Mouse (Mus musculus) effector memory CD4-positive, alpha-beta T cell, adult 5 months (primary cell): ENCODE data around the gene Vmn1r15. TPM values are rescaled to one million over a fixed set of nuclear protein-coding genes. Genes with fewer than 3 reads are reported as not detected.

Experiments
- polyA plus RNA-seq: library from polyadenylated mRNA; unstranded; fragments of 100-300 nt; shearing (Covaris generic); gene quantifications from one replicate; pipeline ENCODE4 v1.2.1, GENCODE M21; 2017

Vmn1r15 gene
- polyA plus RNA-seq: not detected

GRCm38 (mm10) chr6:57257652-57258051 is at the start of gene Vmn1r15:
TSS of gene Vmn1r15 (plus strand) at chr6:57257952.

DNA sequence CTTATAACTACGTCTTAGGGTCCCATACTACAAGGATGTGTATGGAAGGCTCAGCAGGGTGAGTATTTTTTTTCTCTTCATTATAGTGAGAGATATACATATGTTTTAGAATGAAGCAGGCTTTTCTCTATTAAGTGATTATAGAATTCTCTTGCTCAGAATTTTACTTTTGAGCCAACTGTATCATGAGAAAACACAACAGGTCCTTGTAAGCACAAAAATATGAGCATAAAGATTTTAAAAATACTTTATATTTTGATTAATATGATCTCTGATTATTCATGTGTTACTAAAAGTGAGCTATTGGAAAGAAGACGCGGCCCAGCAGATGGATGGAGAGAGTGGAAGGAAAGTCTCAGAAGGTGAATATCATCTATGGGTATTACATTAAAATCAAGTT is 26.4 kb upstream of the Vmn1r15 start, which contains the start of gene Vmn1r14:
Vmn1r14 (plus strand) TSS at position 301 of the 400 bp plus-strand sequence.

Other genes with a start within 250 kb of the Vmn1r15 start
- not detected for gene Vmn1r7, start 232.6 kb upstream of the Vmn1r15 start, polyA plus RNA-seq
- 0.37 TPM for gene Vmn1r8, start 225.7 kb upstream of the Vmn1r15 start, polyA plus RNA-seq
- gene Vmn1r9, start 191.2 kb upstream of the Vmn1r15 start, polyA plus RNA-seq: not detected
- not detected for gene Vmn1r10, start 148.5 kb upstream of the Vmn1r15 start, polyA plus RNA-seq
- gene Vmn1r11, start 124.5 kb upstream of the Vmn1r15 start, polyA plus RNA-seq: not detected
- gene Vmn1r12, start 101.0 kb upstream of the Vmn1r15 start, polyA plus RNA-seq: 0.11 TPM
- gene Vmn1r13, start 54.7 kb upstream of the Vmn1r15 start, polyA plus RNA-seq: 0.59 TPM
- not detected for gene Vmn1r14, start 26.3 kb upstream of the Vmn1r15 start, polyA plus RNA-seq
- not detected for gene Vmn1r16, start 71.5 kb downstream of the Vmn1r15 start, polyA plus RNA-seq
- not detected for gene Vmn1r17, start 105.8 kb downstream of the Vmn1r15 start, polyA plus RNA-seq
- gene Vmn1r18, start 137.8 kb downstream of the Vmn1r15 start, polyA plus RNA-seq: 0.02 TPM
- not detected for gene Vmn1r19, start 145.8 kb downstream of the Vmn1r15 start, polyA plus RNA-seq
- not detected for gene Vmn1r20, start 171.0 kb downstream of the Vmn1r15 start, polyA plus RNA-seq